Mouse (Mus musculus): ENCODE measurements around the gene Vav1.
A peak's percentile ranks its signal among the peaks of the same experiment; 100 is the strongest.
"Not testable (repeated sequence)": the region's sequence is repeated elsewhere in the genome, so short reads cannot be mapped to it uniquely, and the experiment has no call there.

Gene Vav1

DNA sequence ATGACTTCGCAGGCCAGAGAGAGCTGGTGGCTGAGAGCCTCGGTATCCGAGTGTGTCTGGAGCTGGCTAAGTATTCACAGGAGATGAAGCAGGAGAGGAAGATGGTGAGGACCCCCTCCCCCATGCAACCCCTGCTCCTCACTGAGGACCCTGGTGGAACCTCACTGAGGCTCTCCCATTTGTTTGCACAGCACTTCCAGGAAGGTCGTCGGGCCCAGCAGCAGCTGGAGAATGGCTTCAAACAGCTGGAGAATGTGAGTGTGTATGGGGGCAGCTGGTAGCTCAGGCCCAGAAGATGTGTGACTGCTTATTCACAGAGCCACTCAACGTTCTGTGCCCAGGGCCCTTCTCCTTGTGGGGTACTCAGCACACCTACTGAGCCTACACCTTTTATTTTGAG is 25.6 kb upstream of the Vav1 start:
- DNase-seq (ENCODE audit: low read depth) = no peak

DNA sequence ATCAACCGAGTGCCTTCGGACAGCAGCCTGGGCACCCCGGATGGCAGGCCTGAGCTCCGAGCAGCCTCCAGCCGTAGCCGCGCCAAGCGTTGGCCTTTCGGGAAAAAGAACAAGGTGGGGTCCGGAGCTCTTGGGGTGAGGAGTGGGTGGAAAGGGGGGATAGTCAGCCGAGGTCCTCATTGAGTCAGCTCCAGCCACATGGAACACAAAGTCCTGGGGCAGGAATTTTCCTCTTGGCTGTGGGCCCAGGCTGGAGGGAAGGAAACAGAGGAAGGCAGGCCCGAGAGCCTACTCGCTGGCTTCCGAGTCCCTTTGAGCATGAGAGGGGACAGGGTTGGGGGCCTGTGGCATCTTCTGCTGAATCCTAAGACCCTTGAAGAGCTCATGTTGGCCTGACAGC is 23.5 kb upstream of the Vav1 start:
- DNase-seq (ENCODE audit: low read depth) = no peak

DNA sequence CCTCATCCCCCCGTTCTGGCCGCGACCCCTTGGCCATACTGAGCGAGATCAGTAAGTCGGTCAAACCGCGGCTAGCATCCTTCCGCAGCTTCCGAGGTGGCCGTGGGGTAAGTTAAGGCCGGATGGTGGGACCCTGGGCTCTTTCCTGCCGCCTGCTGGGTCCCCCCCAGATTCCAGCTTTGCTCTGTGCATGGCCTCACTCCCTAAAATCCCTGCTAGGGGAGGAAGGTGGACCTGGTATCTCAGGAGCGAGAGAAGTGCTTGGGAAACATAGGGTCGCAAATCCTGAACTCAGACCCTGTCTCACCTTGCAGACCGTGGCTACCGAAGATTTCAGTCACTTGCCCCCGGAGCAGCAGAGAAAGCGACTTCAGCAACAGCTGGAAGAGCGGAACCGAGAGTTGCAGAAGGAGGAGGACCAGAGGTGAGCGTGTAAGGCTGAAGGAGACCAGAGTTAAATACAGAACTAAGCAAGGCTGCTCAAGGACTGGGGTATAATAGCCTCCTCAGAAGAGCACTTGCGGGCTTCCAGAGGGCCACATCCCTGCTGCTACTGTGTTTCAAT is 21.9 kb upstream of the Vav1 start:
- DNase-seq (ENCODE audit: low read depth) = no peak

DNA sequence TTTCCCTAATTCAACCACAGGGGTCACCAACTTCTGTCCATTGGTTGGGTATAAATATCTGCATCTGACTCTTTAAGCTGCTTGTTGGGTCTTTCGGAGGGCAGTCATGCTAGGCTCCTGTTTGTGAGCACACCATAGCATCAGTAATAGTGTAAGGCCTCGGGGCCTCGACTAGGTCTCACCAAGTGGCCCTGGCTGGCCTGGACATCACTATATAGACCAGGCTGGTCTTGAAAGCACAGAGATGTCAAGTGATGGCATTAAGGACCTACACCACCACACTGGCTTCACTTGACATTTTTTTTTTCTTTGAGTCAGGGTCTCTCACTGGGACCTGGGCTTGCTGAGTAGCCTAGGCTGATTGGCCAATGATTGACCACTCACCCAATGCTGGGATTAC is 20.7 kb upstream of the Vav1 start:
- DNase-seq (ENCODE audit: low read depth) = no peak

DNA sequence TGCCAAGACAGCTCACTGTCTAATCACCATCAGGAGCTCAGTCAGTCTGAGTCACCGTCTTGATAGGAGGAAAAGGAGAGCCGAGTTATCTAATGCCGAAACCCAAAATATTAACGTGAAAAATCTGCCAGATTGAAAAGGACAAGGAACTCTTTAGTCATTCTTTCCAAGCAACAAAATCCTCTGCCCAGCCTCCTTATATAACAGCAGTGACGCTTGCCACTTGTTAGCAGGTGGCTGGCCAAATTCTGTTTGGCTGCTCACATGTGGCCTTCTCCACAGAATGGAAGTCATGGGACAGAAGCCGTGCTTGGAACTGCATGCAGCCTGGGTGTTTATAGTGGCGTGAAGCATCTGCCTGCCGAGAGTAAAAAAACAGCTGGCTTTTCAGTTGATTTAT is 19.2 kb upstream of the Vav1 start:
- DNase-seq (ENCODE audit: low read depth) = no peak

DNA sequence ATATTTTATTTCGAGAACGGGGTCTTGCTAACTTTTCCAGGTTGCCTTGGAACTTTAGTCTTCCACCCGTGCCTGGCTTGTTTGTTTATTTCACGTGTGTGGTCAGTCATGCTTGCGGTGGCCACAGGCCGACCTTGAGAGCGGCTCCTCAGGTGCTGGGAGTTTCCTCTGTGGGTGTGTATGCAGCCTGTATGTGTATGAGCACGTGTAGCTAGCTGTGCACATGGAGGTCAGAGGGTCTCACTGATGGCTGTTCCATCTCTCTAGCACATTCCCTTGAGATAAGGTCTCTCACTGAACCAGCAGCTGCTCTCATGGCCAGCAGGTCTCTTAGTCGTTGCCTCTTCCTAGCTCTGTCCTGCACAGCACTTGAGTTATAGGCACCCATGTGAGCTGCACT is 18.5 kb upstream of the Vav1 start:
- DNase-seq (ENCODE audit: low read depth) = no peak

DNA sequence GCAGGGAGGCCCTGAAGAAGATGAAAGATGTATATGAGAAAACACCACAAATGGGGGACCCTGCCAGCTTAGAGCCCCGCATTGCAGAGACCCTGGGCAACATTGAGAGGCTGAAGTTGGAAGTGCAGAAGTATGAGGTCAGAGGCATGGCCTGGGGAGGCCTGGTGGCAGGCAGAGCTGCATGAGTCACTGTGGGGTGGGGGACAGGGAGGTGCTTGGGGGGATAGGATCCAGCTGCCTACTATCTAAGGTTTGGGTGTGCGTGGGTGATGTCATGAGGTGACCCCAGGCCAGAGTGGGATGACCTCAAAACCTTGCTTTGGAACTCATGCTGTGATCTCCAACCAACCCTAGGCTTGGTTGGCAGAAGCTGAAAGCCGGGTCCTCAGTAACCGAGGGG is 17.6 kb upstream of the Vav1 start:
- no peak for DNase-seq (ENCODE audit: low read depth)

DNA sequence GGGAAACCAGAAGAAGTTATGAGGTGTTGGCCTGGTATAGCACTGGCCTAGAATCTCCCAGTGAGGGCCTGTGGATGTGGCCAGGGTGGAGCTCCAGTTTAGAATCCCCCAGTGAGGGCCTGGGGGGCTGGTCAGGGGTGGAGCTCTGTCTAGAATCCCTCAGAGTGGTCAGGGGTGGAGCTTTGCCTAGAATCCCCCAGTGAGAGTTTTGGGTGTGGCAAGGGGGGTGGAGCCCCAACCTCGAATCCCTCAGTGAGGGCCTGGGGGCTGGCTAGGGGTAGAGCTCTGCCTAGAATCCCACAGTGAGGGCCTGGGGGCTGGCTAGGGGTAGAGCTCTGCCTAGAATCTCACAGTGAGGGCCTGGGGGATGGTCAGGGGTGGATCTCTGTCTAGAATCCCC is 17.1 kb upstream of the Vav1 start:
- DNase-seq (ENCODE audit: low read depth) = no peak

DNA sequence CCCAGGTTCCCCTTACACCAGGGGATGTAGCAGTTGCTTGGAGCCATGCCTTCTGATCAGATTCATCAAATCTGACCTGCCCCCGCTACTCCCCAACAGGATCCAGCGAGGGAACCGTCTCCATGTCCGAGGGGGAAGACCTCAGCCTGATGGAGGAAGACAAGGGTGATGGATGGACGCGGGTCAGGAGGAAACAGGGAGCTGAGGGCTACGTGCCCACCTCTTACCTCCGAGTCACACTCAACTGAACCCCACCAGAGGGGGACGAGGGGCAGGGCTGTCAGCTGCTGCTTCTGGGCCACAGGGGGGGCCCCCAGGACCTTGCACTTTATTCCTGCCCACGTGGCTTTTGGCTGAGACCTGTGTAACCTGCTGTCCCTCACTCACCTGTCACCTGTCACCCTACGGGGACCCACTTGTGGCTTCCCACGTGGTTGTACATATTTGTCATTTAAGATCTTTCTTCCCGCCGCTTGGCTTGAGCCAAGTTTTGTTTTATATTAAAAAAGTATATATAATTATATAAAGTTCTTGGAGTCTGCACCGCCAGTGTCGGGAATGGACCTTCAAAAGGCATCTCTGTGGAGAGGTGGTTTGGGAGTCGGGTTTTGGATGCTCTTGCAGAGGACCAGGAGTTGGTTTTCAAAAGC is 15.9 kb upstream of the Vav1 start:
- DNase-seq (ENCODE audit: low read depth) = no peak

DNA sequence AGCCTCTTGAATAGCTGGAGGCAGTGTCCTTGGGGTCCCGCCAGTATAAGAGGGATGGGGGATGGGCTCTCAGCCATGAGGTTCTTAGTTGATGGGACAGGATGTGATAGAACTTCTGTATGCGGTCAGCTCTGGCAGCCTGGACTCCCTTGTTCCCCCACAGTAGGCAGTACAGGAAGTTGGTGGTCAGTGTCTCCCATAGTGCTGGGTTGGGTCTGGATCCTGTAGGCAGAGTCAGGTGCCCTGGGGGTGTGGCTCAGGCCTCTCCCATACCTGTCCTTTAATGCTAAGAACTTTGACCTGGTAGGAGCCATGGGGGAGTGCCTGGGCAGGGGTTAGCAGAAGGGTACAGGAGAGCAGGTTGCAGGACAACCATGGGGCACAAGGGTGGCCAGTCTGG is 14.7 kb upstream of the Vav1 start:
- DNase-seq (ENCODE audit: low read depth) = peak; percentile 92

DNA sequence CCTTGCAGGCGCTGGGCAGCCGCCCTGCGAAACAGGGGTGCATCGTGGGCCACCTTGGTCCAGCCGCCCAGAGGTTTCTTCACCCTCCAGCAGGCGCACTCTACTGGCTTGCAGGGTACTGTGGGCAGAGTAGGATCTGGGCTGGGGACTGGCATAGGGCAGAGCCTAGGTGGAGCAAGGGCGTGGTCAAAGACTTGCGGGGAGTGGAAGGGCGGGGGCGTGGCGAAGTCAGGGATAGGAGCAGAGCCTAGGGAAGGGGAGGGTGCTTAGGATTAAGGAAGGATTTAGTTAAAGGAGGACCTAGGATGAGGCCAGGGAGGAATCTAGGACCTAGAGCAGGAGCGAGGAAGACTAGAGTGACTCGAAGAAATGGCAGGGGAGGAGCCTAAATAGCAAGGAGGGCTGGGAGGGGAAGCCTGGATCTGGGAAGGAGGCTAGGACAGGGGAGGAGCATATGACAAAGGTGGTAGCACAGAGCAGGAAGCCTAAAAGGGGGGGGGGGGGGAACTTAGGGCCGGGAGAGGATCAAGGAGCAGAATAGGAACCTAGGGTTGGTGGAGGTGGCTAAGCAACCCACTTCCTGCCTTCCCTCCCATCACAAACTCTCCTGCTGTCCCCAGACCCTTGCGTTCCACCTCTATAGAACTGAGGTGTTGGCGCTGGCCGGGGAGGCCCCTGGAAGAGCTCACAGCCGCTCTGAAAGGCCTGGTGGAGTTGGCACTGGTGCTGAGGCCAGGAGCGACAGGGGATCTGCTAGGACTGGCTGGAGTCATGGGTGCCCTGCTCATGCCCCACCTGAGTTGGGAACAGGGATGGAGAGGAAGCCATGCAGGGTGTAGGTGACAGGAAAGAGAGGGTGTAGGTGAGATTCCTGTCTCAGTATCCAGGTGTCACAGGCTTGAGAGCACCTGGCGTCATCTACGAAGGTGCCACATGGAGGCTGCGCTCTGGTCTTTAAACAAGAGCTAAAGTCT is 13.6 kb upstream of the Vav1 start:
- DNase-seq (ENCODE audit: low read depth) = peak; percentile 96

DNA sequence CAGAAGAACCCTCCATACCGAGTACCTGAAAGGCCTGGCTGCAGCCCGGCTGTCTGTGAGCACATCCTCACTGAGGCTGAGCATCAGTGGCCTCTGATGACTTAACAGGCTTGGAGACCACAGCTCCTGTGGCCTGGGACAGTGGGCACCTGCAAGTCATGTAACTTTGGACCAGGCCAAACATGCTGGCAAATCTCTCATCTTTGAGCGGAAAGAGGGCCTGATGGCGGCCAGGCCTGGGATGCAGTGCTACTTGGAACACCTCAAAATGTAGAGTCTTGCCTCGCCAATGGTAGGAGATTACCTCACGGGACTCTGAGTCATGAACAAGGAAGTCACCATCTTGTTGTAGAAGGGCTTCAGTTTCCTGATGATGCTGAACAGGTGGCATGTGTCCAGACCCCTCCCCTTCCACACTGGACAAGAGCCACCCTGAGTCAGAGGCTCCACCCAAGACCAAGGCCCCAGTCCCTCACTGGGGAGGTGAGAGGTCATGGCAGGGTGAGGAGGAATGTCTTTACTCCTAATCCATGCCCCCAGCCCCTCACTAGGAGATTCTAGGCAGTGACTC is 11.3 kb upstream of the Vav1 start:
- DNase-seq (ENCODE audit: low read depth) = peak; percentile 69

DNA sequence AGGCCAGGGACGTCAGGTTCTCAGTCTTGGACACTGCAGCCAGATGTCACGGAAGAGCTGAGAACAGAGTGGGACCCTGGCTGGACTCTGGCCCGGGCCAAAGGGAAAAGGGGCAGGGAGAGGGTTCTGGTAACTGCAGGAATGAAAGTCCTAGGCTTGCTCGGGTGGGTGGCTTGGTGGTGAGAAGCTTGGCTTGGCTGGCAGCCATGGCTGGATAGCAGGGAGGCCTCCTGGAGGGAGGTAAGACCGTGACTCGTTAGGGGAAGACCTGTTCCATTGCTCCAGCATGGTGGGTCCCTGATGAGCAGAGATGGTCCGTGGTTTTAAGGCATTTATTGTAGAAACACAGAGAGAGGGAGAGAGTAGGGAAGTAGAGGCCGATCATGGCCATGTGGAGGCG is 7.6 kb upstream of the Vav1 start:
- DNase-seq (ENCODE audit: low read depth) = no peak

DNA sequence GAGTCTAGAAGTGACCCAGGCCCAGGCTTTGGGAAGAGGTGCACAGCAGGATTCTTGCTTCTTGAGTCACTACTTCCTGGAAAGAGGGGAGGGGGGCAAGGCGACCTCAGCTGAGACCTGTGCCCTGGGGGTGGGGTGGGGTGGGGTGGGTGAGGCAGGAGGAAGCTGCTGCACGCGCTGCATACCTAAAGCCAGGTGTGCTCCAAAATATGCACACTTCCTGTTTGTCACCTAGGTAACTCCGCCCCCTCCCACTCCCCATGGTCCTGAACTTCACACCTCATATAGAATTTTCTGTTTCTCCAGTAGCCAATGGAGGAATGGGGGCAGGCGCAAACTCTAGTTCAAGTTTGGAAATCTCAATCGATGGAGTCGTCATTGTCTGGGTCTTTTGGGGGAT is 5.1 kb upstream of the Vav1 start:
- DNase-seq (ENCODE audit: low read depth) = no peak

DNA sequence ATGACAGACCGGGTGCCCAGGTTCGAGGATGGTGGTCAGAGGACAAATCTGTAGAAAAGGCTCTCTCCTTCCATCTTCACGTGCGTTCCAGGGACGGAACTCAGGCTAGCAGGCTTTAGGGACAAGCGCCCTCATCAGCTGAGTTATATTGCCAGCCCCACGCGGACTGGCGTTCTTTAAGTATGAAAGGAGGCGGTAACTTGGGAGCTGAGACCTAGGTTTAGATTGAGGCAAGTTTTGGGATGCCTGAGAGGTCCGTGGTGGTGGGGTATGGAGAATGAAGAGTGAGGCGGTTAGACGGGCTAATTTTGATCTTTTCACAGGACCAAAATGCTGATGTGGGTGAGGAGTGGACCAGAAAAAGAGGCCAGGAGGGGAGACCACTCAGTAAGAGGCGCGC is 4.2 kb upstream of the Vav1 start:
- peak; percentile 49 for DNase-seq (ENCODE audit: low read depth)

DNA sequence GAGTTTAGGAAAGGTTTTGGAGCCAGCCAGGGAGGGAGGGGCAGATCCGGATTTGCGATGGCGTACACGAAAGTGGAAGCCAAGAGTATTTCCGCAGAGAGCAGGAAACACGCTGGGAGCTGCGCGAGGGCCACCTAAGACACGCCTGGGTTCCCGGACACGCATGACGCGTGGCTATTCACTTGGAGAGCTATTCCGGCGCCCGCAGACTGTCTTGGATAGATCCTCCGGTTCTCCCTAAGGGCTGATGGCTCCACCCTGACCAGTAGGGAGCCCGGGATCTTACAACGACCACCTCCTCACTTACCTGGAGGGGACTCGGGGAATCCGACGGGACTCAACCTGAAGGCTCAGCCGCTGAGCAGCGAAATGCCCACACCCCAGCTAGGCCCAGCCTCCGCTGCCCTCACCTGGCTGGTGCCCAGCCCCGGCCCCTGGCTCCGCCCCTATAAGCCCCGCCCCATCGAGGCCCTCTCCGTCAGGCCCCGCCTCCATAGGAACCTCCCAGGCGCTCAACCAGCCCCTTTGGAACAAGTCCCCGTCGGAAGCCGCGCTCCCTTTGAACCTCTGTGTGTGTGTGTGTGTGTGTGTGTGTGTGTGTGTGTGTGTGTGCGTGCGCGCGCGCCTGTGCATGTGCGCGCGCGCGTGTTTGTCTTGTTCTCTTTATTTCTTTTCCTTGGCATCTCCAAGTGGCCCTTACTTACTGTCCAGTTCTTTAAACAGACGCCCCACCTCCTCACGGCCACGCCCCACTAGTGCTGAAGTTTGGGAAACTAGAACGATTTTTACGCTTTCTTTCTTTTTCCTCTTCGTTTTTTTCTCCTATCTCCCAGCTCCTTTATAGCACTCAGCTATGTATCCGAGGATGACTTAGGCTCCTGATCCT is 3.5 kb upstream of the Vav1 start:
- peak; percentile 93 for DNase-seq (ENCODE audit: low read depth)

DNA sequence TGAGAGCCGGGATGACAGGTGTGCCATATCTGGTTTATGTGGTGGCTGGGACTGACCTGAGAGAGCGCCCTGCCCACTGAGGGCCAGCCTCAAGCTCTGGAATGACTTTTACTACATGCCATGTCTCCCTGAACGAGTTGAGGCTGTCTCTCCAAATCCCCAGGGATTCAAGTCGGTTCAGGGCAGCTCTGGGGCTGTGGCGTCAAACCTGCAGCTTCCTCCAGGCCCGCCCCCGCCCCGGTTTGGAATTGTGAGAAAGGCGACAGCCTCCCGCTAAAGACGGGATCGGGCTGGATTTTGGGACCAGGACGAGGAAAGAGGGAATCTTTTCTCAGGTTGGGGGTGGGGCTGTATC is 2.9 kb upstream of the Vav1 start:
- no peak for DNase-seq (ENCODE audit: low read depth)

DNA sequence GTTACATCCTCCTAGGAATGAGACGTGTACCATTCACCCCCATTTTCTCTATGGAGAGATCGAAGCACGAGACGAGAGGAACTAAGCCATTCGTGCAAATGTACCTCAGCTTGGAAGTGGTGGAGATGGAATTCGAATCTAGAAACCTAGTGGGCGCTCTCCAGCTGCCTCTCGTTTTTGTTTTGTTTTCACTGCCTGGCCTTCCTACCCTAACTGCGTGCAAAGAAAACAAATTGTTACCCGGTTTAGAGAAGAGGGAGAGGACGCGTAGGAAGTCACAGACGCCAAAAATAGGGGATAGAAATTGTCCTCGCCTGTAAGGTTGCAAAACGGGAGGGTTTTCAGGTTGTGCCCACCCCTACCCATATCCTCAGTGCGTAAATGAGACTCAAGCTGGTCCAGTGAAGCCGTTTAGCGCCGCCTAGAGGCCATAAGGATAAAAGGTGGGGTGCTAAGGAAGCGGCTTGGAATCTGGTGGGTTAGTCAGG is 2.2 kb upstream of the Vav1 start:
- DNase-seq (ENCODE audit: low read depth) = peak; percentile 94

DNA sequence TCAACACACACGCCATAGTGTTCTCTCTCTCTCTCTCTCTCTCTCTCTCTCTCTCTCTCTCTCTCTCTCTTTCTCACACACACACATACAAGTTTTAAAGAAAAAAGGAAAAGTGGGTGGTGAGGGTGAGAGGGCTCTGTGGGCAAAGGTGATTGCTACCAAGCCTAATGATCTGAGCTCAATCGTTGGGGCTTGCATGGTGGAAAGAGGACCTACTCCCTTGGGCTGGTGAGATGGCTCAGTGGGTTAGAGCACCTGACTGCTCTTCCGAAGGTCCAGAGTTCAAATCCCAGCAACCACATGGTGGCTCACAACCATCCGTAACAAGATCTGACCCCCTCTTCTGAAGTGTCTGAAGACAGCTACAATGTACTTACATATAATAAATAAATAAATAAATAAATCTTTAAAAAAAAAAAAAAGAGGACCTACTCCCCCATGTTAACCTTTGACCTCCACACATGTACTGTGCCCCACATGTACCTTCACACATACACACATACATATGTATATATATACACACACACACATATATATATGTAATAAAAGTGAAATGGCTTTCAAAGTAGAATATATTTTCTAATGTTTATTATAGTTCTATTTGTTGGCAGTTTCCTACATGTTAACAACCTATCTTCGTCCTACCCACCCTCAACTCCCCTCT is 1.2 kb upstream of the Vav1 start:
- DNase-seq (ENCODE audit: low read depth) = not testable (repeated sequence)

DNA sequence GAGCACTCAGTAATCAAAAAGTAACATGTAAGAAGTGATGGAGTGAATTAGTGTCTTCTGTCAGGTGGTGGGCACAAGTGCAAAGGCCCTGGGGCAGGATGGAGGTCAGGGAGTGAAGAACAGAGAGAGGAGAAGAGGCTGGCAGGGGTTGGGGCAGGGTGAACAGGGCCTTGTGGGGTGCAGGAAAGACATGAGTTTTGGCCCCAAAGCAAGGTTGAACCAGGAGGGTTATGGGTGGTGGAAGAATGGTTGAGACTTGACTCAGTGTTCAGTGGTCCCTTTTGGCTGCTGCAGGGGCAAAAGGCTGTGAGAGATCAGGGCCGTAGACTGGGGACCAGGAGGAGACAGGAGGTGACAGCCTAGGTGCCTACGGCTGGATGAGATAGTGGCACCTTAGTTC is 363 bp upstream of the Vav1 start:
- no peak for DNase-seq (ENCODE audit: low read depth)

DNA sequence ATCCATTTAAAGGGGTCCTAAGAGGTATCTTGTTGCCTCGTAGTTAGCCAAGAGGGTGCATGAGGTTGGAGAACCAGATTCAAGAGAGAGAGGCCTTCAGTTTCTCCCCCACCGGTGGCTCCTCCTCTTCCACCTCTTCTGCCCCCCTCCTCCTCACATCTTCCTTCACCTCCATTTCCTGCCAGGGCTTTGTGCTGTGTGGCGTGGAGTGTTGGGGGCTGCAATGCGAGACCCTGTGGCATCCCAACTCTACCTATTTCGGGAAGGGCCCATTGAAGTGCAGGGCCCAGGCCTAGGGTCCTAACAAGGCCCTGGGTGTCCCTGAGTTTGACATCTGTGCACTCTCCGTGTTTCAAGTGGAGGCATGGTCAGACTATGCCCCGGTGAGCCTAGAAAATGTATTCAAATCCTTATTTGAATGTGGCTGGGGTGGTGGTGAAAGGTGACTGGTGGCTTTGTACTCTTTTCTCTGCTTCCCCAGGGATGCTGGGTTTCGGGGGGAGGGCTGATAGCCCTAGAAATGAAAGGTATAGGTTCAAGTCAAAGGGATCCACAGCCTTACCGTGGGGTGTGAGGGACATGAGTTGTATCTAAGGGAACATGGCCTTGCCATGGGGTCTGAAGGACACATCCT is 808 bp downstream of the Vav1 start:
- DNase-seq (ENCODE audit: low read depth) = peak; percentile 66
